In the genomic region with DNA sequence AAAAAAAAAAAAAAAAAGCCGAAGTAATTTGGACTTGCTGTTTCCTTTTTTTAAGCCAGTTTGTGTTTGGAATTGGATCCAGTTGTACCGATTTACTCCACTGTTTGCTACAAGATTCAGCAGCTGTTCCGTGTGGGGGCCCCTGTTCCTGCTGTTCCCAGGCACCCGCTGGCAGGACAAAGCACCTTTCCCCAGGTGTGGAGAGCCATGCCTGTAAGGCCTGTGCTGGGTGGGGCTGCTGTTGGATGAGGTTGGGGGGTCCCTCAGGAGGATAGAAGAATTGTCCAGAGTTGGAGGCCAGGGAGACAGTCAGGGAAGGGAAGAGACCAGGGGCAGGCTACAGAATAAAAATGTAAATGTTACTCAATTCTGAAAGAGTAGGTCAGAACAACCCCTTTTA, we compare ENCODE assay signal across 8 mouse cellular contexts. TPM values are rescaled to one million over a fixed set of nuclear protein-coding genes. Genes with fewer than 3 reads are reported as not detected.
A peak's percentile ranks its signal among the peaks of the same experiment; 100 is the strongest.
DNase-seq lines count a peak whose midpoint lies in the region; ATAC-seq and TF ChIP-seq lines count a peak whose summit lies in the region.

No protein-coding gene starts in this region.

- H3K27me3 ChIP-seq in heart, embryonic 10.5 days (ENCODE audit: insufficient read depth, poor library complexity, severe bottlenecking) = no peaks in the 10 kb centered on the region
- no peaks in the 10 kb centered on the region for H3K27me3 ChIP-seq in hindbrain, embryonic 15.5 days
- no peaks in the 10 kb centered on the region for H3K27me3 ChIP-seq in midbrain, embryonic 12.5 days

- H3K9ac ChIP-seq in hindbrain, embryonic 15.5 days = peak overlapping the region; percentile 94; the same call in 1 of the 2 replicates
- peak overlapping the region; percentile 99; the same call in 1 of the 2 replicates for H3K9ac ChIP-seq in midbrain, embryonic 12.5 days (replicated peaks)

- ATAC-seq in hindbrain, embryonic 15.5 days (ENCODE audit: low FRiP score, low read depth) = no peak
- ATAC-seq in midbrain, embryonic 12.5 days (ENCODE audit: low FRiP score, low read depth) = no peak
- no peak for ATAC-seq in inflammation-experienced regulatory T-cells, adult 6 months

- TF ChIP-seq POLR2A in bone marrow, adult 2 months (IDR thresholded peaks at IDR 0.05; ENCODE audit: borderline replicate concordance, control insufficient read depth, low read depth, low read length) = no peak

- DNase-seq in heart, adult 11 months = peak; percentile 94
- DNase-seq in heart, embryonic 10.5 days (ENCODE audit: low spot score) = no peak
- DNase-seq in gastrocnemius, adult 8-10 months (ENCODE audit: low spot score in 2 of 2) = no peak
- no peak for DNase-seq in adrenal gland, postnatal 25 days

- no peak overlapping the region; the same call in 1 of the 2 replicates for H3K27ac ChIP-seq in heart, embryonic 10.5 days
- H3K27ac ChIP-seq in bone marrow, adult 2 months (ENCODE audit: control insufficient read depth, insufficient read depth, low read depth, low read length, poor library complexity) = peak overlapping the region; percentile 37; the same call in 1 of the 2 replicates
- H3K27ac ChIP-seq in hindbrain, embryonic 15.5 days (replicated peaks) = peak overlapping the region; percentile 98
- H3K27ac ChIP-seq in midbrain, embryonic 12.5 days (replicated peaks) = peak overlapping the region; percentile 99

- WGBS in heart, embryonic 10.5 days = 44% methylated on average over 4 of the region's 4 CpGs
- 28% methylated on average over 4 of the region's 4 CpGs for WGBS in bone marrow, adult 2 months
- WGBS in hindbrain, embryonic 15.5 days = 36% methylated on average over 4 of the region's 4 CpGs
- 34% methylated on average over 4 of the region's 4 CpGs for WGBS in midbrain, embryonic 12.5 days

- H3K4me3 ChIP-seq in heart, embryonic 10.5 days = no peak overlapping the region; the same call in 1 of the 2 replicates
- no peak overlapping the region for H3K4me3 ChIP-seq in bone marrow, adult 2 months (replicated peaks; ENCODE audit: control insufficient read depth, low read depth, low read length)
- peak overlapping the region; percentile 76 for H3K4me3 ChIP-seq in hindbrain, embryonic 15.5 days
- peak overlapping the region; percentile 94 for H3K4me3 ChIP-seq in midbrain, embryonic 12.5 days

- no peak for TF ChIP-seq CTCF in bone marrow, adult 2 months (IDR thresholded peaks at IDR 0.05; ENCODE audit: control insufficient read depth, insufficient read depth, low read length)

- peak overlapping the region; percentile 63 for H3K4me2 ChIP-seq in hindbrain, embryonic 15.5 days
- H3K4me2 ChIP-seq in midbrain, embryonic 12.5 days (replicated peaks) = peak overlapping the region; percentile 64

- H3K36me3 ChIP-seq in heart, embryonic 10.5 days = peaks cover 5% of the 10 kb centered on the region; the same call in 1 of the 2 replicates
- H3K36me3 ChIP-seq in hindbrain, embryonic 15.5 days = no peaks in the 10 kb centered on the region
- no peaks in the 10 kb centered on the region; the same call in 1 of the 2 replicates for H3K36me3 ChIP-seq in midbrain, embryonic 12.5 days

- H3K4me1 ChIP-seq in heart, embryonic 10.5 days = peaks cover 17% of the 10 kb centered on the region
- no peaks in the 10 kb centered on the region for H3K4me1 ChIP-seq in bone marrow, adult 2 months (ENCODE audit: control insufficient read depth, insufficient read depth, low read length)
- H3K4me1 ChIP-seq in hindbrain, embryonic 15.5 days (replicated peaks) = peaks cover 52% of the 10 kb centered on the region
- peaks cover 41% of the 10 kb centered on the region for H3K4me1 ChIP-seq in midbrain, embryonic 12.5 days

- no peaks in the 10 kb centered on the region for H3K9me3 ChIP-seq in heart, embryonic 10.5 days
- no peaks in the 10 kb centered on the region for H3K9me3 ChIP-seq in hindbrain, embryonic 15.5 days
- H3K9me3 ChIP-seq in midbrain, embryonic 12.5 days = no peaks in the 10 kb centered on the region

RNA-seq across cellular contexts. Expression of gene Wdfy3, which starts 1.1 kb away (rescaled TPM):
- polyA plus RNA-seq in heart, embryonic 10.5 days (2016; fragmentation: Nextera tagmentation; extraction: Ambion mirVana) = 11.3 and 14.4 TPM in 2 replicates
- polyA plus RNA-seq in bone marrow, adult 2 months (2011; ENCODE audit: insufficient read depth, insufficient read length, low replicate concordance, missing spikeins) = 5.2 and 13.7 TPM in 2 replicates
- polyA plus RNA-seq in hindbrain, embryonic 15.5 days (2015; fragmentation: Nextera tagmentation; extraction: Ambion mirVana) = 27.4 and 29.8 TPM in 2 replicates
- 43.3 TPM in 2 replicates for polyA plus RNA-seq in midbrain, embryonic 12.5 days (2016; fragmentation: Nextera tagmentation; extraction: Ambion mirVana)
- polyA plus RNA-seq in inflammation-experienced regulatory T-cells, adult 6 months (2017; shearing (Covaris generic)) = not detected
- 10 to 100 TPM; 21.4 to 24.9 (median 22.1) TPM for total RNA-seq in gastrocnemius, adult 8-10 months (2022)
- 49.6 and 54.3 TPM in 2 replicates for total RNA-seq in adrenal gland, postnatal 25 days (2021)

Comparison
In these comparisons a context has a peak if more than half of its experiments do, and no peak if none do; other contexts are left out.
1. H3K4me3 ChIP-seq: peak in hindbrain, embryonic 15.5 days (single experiment) and midbrain, embryonic 12.5 days (single experiment); none in heart, embryonic 10.5 days (single experiment) and bone marrow, adult 2 months (single experiment).